Mouse (Mus musculus) MEL (cell line): ENCODE measurements around the gene Naif1.

ENCODE experiments used
- CHD2 ChIP-seq: IDR thresholded peaks from 2 replicates; pipeline ENCODE4 v1.6.1; 2011; ENCODE audit warnings: low read length, improper control_type of control experiment
- CTCF ChIP-seq, 3 experiments: IDR thresholded peaks in 2 of 3; conservative IDR thresholded peaks in 1 of 3; 2 replicates each; pipeline ENCODE4 v1.5.1; 2011 to 2012; ENCODE audit warnings: low read length in 3 of 3, low read depth in 2 of 3, mild to moderate bottlenecking in 2 of 3, improper control_type of control experiment in 1 of 3, inconsistent platforms in 1 of 3, mixed read lengths in 1 of 3, moderate library complexity in 1 of 3; ENCODE audit not compliant: control insufficient read depth in 1 of 3, insufficient read depth in 1 of 3, poor library complexity in 1 of 3, severe bottlenecking in 1 of 3
- E2F4 ChIP-seq: IDR thresholded peaks from 2 replicates; pipeline ENCODE4 v1.6.1; 2011; ENCODE audit warnings: low read depth, low read length, improper control_type of control experiment, borderline replicate concordance
- MAFK ChIP-seq: IDR thresholded peaks from 2 replicates; pipeline ENCODE4 v1.6.1; 2011; ENCODE audit warnings: low read depth, mild to moderate bottlenecking, low read length, improper control_type of control experiment, borderline replicate concordance
- NRF1 ChIP-seq: IDR thresholded peaks from 2 replicates; pipeline ENCODE4 v1.6.1; 2014; ENCODE audit warnings: low read depth, mild to moderate bottlenecking, inconsistent platforms, low read length, improper control_type of control experiment, moderate library complexity; ENCODE audit not compliant: poor library complexity, insufficient read depth, severe bottlenecking
- USF2 ChIP-seq, 2 experiments: IDR thresholded peaks; 2 replicates each; pipeline ENCODE4 v1.6.1; 2011 to 2012; ENCODE audit warnings: improper control_type of control experiment in 2 of 2, low read length in 2 of 2, borderline replicate concordance in 1 of 2, inconsistent platforms in 1 of 2, low read depth in 1 of 2, mild to moderate bottlenecking in 1 of 2; ENCODE audit not compliant: insufficient read depth in 1 of 2
- ZC3H11A ChIP-seq: IDR thresholded peaks from 2 replicates; pipeline ENCODE4 v1.6.1; 2012; ENCODE audit warnings: low read depth, mild to moderate bottlenecking, inconsistent platforms, low read length, improper control_type of control experiment

DNA sequence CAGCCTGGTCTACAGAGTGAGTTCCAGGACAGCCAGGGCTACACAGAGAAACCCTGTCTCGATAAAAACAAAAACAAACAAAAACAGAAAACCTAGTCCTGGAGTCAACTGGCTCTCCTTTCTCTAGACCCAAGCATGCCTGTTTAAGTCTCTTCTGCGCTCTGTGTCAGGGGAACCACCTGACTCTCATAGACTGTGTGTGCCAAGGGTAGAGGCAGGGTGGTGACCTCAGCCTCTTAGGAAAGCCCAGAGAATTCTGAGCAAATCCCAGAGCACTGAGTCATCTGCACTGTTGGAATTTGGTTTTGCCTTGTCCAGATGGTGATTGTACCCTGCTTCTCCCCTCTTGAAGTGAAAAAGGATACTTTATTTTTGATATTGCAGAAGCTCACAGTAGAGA is 8.0 kb downstream of the Naif1 start:
- TF ChIP-seq ZC3H11A = no peak
- no peak for TF ChIP-seq USF2 (IDR thresholded peaks at IDR 0.05; ENCODE audit: borderline replicate concordance in 1 of 2, insufficient read depth in 1 of 2, low read depth in 1 of 2, low read length in 2 of 2)
- no peak for TF ChIP-seq CTCF (IDR thresholded peaks at IDR 0.05 in 2 of 3, conservative IDR thresholded peaks at IDR 0.05 in 1 of 3; ENCODE audit: control insufficient read depth in 1 of 3, insufficient read depth in 1 of 3, low read depth in 2 of 3, low read length in 3 of 3, poor library complexity in 1 of 3, severe bottlenecking in 1 of 3)
- no peak for TF ChIP-seq E2F4
- TF ChIP-seq MAFK = no peak
- no peak for TF ChIP-seq NRF1
- no peak for TF ChIP-seq CHD2
